Mouse (Mus musculus) erythroid progenitor cell, adult 5-6 weeks (primary cell): ENCODE measurements around the gene Tm9sf3. TPM values are rescaled to one million over a fixed set of nuclear protein-coding genes. Genes with fewer than 3 reads are reported as not detected.
A peak's percentile ranks its signal among the peaks of the same experiment; 100 is the strongest.
"Not testable (repeated sequence)": the region's sequence is repeated elsewhere in the genome, so short reads cannot be mapped to it uniquely, and the experiment has no call there.

Experiments used
- ATAC-seq: replicated peaks from 2 replicates; pipeline ENCODE4 v1.8.0; 2016; ENCODE audit warnings: moderate number of reproducible peaks, mild to moderate bottlenecking, moderate TSS enrichment, inconsistent platforms; ENCODE audit not compliant: poor library complexity, low FRiP score, severe bottlenecking
- total RNA-seq, 2 experiments: library from RNA; stranded (forward) in 1 of 2; stranded (reverse) in 1 of 2; fragments of 150-400 nt in 1 of 2; fragments of 186-747, 209-891 nt in 1 of 2; gene quantifications; 2 replicates each; pipeline versions ENCODE4 v1.2.3 to v1.2.4; 2015 to 2017; ENCODE audit warnings: low replicate concordance in 2 of 2

Tm9sf3 gene
- total RNA-seq (2015; ENCODE audit: low replicate concordance) (21.4 and 31.0 TPM in 2 replicates), total RNA-seq (2017; ENCODE audit: low replicate concordance) (41.4 and 53.7 TPM in 2 replicates)

GRCm38 (mm10) chr19:41263630-41264295 lies at the start of gene Tm9sf3:
Gene Tm9sf3, minus strand, starts transcription at chr19:41263997.
- peak; percentile 82 for ATAC-seq

DNA sequence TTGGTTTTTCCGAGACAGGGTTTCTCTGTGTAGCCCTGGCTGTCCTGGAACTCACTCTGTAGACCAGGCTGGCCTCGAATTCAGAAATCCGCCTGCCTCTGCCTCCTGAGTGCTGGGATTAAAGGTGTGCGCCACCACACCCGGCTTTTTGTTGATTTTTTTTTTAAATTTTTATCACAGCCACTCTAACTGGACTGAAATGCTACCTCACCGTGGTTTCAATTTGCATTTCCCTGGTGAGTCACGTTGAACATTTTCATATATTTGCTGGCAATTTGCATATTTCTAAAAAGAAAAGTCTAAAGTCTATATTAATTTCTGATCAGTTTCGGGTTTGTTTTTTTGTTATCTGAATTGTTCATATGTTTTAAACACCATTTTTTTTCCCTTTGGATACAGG lies 48.8 kb upstream of the Tm9sf3 start:
- ATAC-seq = not testable (repeated sequence)

DNA sequence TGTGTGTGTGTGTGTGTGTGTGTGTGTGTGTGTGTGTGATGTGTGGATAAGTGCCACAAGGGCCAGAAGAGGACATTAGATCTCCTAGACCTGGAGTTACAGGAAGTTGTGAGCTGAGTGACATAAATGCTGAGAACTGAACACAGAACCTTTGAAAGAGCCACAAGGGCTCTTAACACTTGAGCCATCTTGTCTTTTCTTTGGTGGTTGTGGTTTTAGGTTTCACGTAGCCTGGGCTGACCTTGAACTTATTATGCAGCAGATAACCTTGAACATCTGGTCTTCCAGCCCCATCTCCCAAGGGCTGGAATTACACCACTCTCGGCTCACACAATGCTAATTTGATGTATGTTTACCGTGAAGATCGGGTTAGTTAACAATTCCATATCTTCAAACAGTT lies 48.2 kb upstream of the Tm9sf3 start:
- ATAC-seq = no peak

GRCm38 (mm10) chr19:41310971-41311703 lies 47.3 kb upstream of the Tm9sf3 start:
- no peak for ATAC-seq

DNA sequence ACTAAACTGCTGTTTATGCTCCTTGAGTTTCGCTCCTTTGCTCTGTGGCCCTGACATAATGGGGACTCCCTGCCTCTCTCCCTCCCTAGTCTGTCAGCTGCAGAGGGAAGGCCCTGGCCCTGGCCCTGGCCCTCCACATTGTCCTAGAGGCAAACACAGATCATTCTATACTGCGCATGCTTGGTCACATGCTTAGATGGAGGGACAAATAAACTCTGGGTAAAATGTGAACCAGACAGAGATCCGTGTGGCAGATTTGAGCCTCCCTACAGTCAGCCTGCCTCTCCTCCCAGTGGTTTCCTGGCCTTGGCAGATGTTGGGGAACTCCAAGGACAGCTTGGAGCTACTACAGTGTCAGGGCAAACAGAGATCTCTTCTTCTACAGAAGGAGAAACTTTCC lies 40.1 kb upstream of the Tm9sf3 start:
- ATAC-seq = no peak

- no peak for ATAC-seq
These were observed 39.6 kb upstream of the Tm9sf3 start for GRCm38 (mm10) chr19:41303433-41303832.

GRCm38 (mm10) chr19:41301856-41302255 lies 38.1 kb upstream of the Tm9sf3 start:
- no peak for ATAC-seq

DNA sequence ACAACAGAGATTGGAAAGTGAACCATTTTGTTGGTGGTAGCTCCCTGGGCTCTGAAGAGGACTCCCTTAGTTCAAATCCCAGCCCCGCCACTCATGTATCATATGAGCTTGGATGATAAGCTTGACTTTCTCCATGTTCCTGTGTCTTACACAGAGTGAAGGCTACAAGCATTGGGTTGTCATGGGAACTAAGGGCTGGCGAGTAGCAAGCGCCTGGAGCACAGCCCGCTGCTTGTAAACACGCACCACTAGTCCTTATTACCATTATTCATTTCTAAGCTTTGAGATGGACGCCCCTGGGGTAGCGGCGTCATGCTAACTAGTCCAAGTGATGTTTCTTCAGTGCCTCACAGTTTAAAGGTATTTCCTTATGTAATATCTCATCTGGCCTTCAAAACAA lies 35.6 kb upstream of the Tm9sf3 start:
- no peak for ATAC-seq

DNA sequence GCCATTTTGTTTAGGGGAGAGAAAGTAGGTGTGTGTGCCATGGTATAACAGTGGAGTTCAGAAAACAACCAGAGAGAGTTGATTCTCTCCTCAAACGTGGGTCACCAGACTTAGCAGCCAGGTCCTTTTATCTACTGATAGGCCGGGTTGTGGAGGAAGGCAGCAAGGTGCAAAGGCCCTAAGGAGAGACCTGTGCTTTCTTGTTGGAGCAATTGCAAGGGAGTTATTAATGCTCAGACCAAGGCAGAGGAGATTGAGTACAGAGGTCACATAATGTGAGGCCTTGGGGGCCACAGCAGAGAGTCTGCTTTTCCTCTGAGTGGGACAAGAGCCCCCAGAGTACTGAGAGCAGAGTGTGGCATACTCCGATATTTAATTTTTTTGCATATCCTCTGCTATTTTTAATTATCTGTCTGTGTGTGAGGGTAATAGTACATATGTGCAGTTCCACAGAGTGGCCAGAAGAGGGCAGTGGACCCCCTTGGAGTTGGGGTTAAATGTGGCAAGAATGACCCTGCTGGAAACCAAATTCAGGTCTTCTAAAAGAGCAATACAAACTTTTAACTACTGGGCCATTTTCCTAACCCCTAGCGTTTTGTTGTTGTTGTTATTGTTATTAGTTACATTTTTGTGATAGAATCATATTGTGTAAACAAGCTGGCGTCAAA lies 27.3 kb upstream of the Tm9sf3 start:
- no peak for ATAC-seq

DNA sequence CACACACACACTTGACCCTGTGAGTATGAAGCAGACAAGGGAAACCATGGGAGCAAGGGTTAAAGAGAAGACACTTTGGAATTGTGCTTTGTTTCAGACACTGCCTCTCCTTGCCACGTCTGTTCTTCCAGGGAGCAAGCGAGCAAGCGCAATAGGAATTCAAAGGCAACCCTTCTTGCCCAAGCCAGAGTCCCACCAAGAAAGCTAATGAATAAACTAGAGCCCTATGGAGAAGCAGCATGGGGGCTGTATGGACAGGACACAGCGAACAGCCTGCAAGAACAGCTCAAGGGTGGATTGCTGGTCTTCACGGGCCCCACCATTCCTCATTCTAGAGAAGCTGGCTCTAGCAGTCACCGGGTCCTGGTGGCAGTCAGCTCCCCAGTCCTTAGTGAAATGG lies 24.8 kb upstream of the Tm9sf3 start:
- no peak for ATAC-seq

GRCm38 (mm10) chr19:41287224-41287623 lies 23.4 kb upstream of the Tm9sf3 start:
- ATAC-seq = no peak

DNA sequence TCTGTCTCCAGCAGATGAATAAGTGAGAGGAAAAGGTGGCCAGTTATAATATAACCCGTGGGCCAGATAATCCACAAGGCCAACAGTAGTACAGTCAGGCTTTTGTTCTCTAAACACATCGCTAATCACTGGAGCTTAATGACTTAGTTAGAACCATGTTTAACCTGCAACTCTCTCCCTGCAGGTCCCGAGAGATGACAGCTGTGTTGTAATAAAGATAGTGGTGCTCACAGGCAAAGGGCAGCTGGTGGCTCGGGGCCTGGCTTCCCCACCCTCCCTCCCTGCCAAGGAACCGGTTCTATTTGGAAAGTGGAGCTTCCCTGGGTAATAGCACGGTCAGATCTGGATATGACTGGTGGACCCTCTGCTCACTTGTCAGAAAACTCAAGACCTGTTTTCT lies 20.7 kb upstream of the Tm9sf3 start:
- ATAC-seq = no peak

GRCm38 (mm10) chr19:41282718-41283117 lies 18.9 kb upstream of the Tm9sf3 start:
- no peak for ATAC-seq

GRCm38 (mm10) chr19:41282216-41282615 lies 18.4 kb upstream of the Tm9sf3 start:
- no peak for ATAC-seq

- no peak for ATAC-seq
These were observed 16.0 kb upstream of the Tm9sf3 start for GRCm38 (mm10) chr19:41279724-41280244.

DNA sequence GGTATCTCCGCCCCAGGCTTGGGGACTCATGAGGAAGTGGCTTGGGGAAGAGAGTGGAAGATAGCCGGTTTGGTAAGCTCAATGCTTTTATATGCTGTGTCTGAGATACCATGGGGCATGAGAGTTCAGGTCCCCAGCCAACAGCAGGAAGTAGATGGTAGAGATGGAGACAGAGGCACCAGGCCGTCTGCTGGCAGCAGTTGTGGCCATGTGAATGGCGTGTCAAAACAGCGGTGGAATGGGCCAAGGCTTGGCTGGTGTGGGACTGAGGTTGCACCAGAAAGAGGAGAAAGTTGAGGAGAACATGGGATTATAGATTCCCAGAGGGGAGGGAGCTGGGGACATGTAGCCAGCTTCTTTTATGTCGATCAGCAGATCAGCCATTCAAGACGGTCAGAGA lies 14.8 kb upstream of the Tm9sf3 start:
- no peak for ATAC-seq

DNA sequence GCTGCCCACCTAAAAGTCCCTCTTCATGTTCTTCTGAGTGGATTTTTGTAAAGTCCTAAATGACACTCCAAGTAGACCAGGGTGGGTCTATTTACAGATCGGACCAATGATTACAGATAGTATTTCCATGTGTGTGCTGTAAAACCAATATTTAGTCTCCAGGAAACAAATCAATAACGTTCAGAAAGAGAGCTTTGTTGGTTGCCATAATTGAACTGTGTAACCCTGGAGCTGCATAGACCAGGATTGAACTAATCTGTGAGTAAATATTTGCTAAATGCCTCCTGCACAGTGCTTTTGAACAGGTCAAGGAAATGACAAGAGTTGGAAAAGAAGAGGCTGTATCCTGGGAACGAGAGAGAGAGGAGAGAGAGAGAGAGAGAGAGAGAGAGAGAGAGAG lies 11.8 kb upstream of the Tm9sf3 start:
- no peak for ATAC-seq

DNA sequence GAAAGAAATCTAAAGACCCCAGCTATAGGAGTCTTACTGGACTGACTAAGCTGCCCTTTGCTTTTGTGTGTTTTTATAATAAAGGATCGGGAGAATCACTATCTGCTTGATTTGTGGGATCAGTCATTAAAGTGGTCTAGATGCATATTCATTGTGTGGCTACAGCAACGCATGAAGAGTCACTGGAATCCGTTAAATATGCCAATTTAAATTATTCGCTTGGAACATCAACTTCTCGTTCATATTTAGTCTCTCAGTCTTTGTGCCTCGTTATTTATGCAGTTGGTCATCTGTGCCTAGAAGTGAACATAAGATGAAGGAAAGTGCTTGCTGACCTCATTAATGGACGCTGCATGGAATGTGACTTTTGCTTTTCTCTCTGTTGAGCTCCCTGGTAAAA lies 7.1 kb upstream of the Tm9sf3 start:
- ATAC-seq = no peak

- ATAC-seq = no peak
These were observed 6.4 kb upstream of the Tm9sf3 start for GRCm38 (mm10) chr19:41270151-41270727.

DNA sequence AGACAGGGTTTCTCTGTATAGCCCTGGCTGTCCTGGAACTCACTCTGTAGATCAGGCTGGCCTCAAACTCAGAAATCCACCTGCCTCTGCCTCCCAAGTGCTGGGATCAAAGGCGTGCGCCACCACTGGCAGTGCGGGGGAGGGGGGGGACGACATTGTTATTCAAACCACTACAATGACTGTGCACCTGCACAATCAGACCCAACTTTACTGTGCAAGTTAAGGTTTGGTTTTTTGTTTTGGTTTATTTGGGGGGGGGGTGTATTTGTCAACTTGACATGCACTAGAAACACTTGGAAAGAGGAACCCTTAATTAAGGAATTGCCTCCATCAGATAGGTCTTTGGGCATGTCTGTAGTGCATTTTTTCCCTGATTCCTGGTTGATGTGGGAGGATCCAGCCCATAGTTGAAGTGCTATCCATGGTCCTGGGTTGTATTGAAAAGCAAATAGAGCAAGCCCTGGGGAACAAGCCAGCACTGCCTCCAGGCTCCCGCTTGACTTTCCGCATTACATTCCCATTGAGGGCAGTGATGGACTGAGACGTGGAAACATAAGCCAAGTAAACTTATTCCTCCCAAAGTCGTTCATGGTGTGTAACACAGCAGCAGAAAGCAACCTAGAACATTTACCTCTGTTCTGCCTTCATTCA lies 2.6 kb upstream of the Tm9sf3 start:
- ATAC-seq = no peak
